Mouse (Mus musculus) ES-E14 (cell line): Measurements from ENCODE around the gene Smim17. TPM values are rescaled to one million over a fixed set of nuclear protein-coding genes. Genes with fewer than 3 reads are reported as not detected.

Source experiments
- DNase-seq: peaks from one replicate; pipeline ENCODE4 v3.0.0-alpha.2; 2013; ENCODE audit warnings: low read depth, low spot score
- H3K27ac ChIP-seq: 2 replicates; pipeline ENCODE4 v1.5.1; 2012; ENCODE audit warnings: low read depth, mild to moderate bottlenecking, low read length, moderate library complexity, mixed read lengths; ENCODE audit not compliant: poor library complexity, insufficient read depth, severe bottlenecking
- H3K36me3 ChIP-seq: 2 replicates; pipeline ENCODE4 v1.6.1; 2012; ENCODE audit warnings: mild to moderate bottlenecking, low read length, moderate library complexity, mixed read lengths; ENCODE audit not compliant: control insufficient read depth, poor library complexity, insufficient read depth, severe bottlenecking
- H3K4me1 ChIP-seq, 2 experiments: fragments of 150-350 bp in 1 of 2; sonication (generic) in 1 of 2; 2 replicates each; pipeline ENCODE4 v1.6.1; 2012; ENCODE audit warnings: low read length in 2 of 2, mild to moderate bottlenecking in 1 of 2, mixed read lengths in 1 of 2; ENCODE audit not compliant: control insufficient read depth in 2 of 2, insufficient read depth in 2 of 2, poor library complexity in 1 of 2
- H3K4me3 ChIP-seq, 2 experiments: fragments of 150-350 bp in 1 of 2; sonication (generic) in 1 of 2; 2 replicates each; pipeline ENCODE4 v1.5.1; 2012; ENCODE audit warnings: low read length in 2 of 2, low read depth in 1 of 2, mild to moderate bottlenecking in 1 of 2, mixed read lengths in 1 of 2; ENCODE audit not compliant: insufficient read depth in 1 of 2, poor library complexity in 1 of 2, severe bottlenecking in 1 of 2
- H3K9ac ChIP-seq: 2 replicates; pipeline ENCODE4 v1.6.1; 2012; ENCODE audit warnings: low read depth, mild to moderate bottlenecking, low read length, mixed read lengths; ENCODE audit not compliant: poor library complexity, insufficient read depth, severe bottlenecking
- H3K9me3 ChIP-seq: fragments of 150-350 bp; sonication (generic); 2 replicates; pipeline ENCODE4 v1.6.1; 2012; ENCODE audit warnings: low read depth, mild to moderate bottlenecking, low read length; ENCODE audit not compliant: control insufficient read depth, insufficient read depth
- CHD2 ChIP-seq: IDR thresholded peaks from 2 replicates; pipeline ENCODE4 v1.6.1; 2014; ENCODE audit warnings: mild to moderate bottlenecking, low read depth, low read length, inconsistent platforms
- HCFC1 ChIP-seq: IDR thresholded peaks from 2 replicates; pipeline ENCODE4 v1.6.1; 2012; ENCODE audit warnings: low read length, inconsistent platforms, borderline replicate concordance; ENCODE audit not compliant: insufficient read depth
- MAFK ChIP-seq: IDR thresholded peaks from 2 replicates; pipeline ENCODE4 v1.6.1; 2014; ENCODE audit warnings: mild to moderate bottlenecking, low read depth, low read length, inconsistent platforms; ENCODE audit not compliant: insufficient read depth
- ZC3H11A ChIP-seq: IDR thresholded peaks from 2 replicates; pipeline ENCODE4 v1.6.1; 2012; ENCODE audit warnings: low read depth, mild to moderate bottlenecking, inconsistent platforms, low read length, borderline replicate concordance
- ZNF384 ChIP-seq: IDR thresholded peaks from 2 replicates; pipeline ENCODE4 v1.6.1; 2012; ENCODE audit warnings: low read depth, low read length, inconsistent platforms
- in situ Hi-C, 2 experiments: fragments of 600-800 bp; cut with MboI; formaldehyde crosslinking; loops; one replicate each; pipeline ENCODE4 v1.15.1; 2025; ENCODE audit warnings: low sequenced_read_pairs in 2 of 2, inconsistent platforms in 1 of 2; ENCODE audit not compliant: unreplicated experiment in 2 of 2
- total RNA-seq: library from RNA; depleted of rRNA; stranded (reverse); fragments of 300-350 nt; gene quantifications from 2 replicates; pipeline ENCODE4 v1.2.3, GENCODE M21; 2012

Gene Smim17
- total RNA-seq, 1 experiment = 0.54 TPM

- in situ Hi-C loops = no loop called here
- no peak overlapping the region for H3K27ac ChIP-seq
- H3K4me1 ChIP-seq = peaks cover 0 to 3% of the 10 kb centered on the region in 2 experiments; a peak in 1 of 4 replicates
- TF ChIP-seq ZC3H11A (no peak), HCFC1 (no peak), MAFK (no peak), CHD2 (no peak), ZNF384 (no peak)
- H3K9ac ChIP-seq = no peak overlapping the region
- no peak for DNase-seq
- no peaks in the 10 kb centered on the region for H3K36me3 ChIP-seq
- peak overlapping the region in 1 of 2 experiments; percentile 6; a peak in 2 of 4 replicates for H3K4me3 ChIP-seq
- H3K9me3 ChIP-seq = no peaks in the 10 kb centered on the region
Observed at GRCm38 (mm10) chr7:6415442-6415787, 16.9 kb downstream of the Smim17 start.

DNA sequence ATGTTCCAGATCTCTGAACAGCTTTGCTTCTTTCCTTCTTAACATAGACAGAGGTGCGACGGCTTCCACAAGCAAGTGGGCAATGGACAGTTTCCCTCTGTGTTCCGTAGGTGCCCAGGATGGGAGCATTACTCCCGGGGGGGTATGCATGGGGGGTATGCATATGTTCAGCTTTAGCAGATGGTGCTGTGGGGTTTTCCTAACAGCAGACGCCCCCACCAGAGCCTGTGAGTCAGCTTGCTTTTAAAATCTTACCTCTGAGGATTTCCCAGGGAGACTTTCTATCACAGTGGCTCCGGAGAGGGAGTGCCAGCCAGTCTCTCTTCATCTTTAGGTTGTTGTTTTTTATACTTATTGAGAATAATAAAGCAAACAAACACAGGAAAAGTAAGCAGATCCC is 21.4 kb downstream of the Smim17 start:
- Histone ChIP-seq H3K4me1 (peaks cover 0 to 4% of the 10 kb centered on the region in 2 experiments; a peak in 1 of 4 replicates), H3K36me3 (no peaks in the 10 kb centered on the region), H3K9ac (no peak overlapping the region), H3K9me3 (no peaks in the 10 kb centered on the region), H3K4me3 (no peak overlapping the region), H3K27ac (no peak overlapping the region)
- no peak for TF ChIP-seq HCFC1
- no peak for TF ChIP-seq ZC3H11A
- no peak for TF ChIP-seq MAFK
- no peak for TF ChIP-seq CHD2
- TF ChIP-seq ZNF384 = no peak
- in situ Hi-C loops = loop anchor here in 1 of 2 experiments (10.0 kb wide), 1 partner anchor 65 kb away; no protein-coding TSS in a partner anchor
- DNase-seq = no peak

- TF ChIP-seq ZC3H11A (no peak), CHD2 (no peak), MAFK (no peak), ZNF384 (no peak), HCFC1 (no peak)
- Histone ChIP-seq H3K9ac (no peak overlapping the region), H3K27ac (no peak overlapping the region), H3K36me3 (no peaks in the 10 kb centered on the region), H3K9me3 (no peaks in the 10 kb centered on the region), H3K4me1 (0 out of 4 replicates have a peak, but pooled peaks cover 0 to under 1% of the 10 kb centered on the region in 2 experiments), H3K4me3 (no peak overlapping the region)
- DNase-seq = no peak
- in situ Hi-C loops = loop anchor here (5.0 to 10.0 kb wide), 2 partner anchors 72 to 75 kb away; no protein-coding TSS in a partner anchor
Observed at GRCm38 (mm10) chr7:6429381-6429780, 30.9 kb downstream of the Smim17 start.

- Histone ChIP-seq H3K4me3 (no peak overlapping the region), H3K9ac (no peak overlapping the region), H3K27ac (no peak overlapping the region), H3K4me1 (no peaks in the 10 kb centered on the region), H3K36me3 (no peaks in the 10 kb centered on the region), H3K9me3 (no peaks in the 10 kb centered on the region)
- TF ChIP-seq ZC3H11A = 0 out of 2 replicates have a peak, but pooled peaks have one; percentile 26
- TF ChIP-seq CHD2 = no peak
- no peak for TF ChIP-seq HCFC1
- in situ Hi-C loops = no loop called here
- DNase-seq = no peak
Observed at GRCm38 (mm10) chr7:6430342-6430741, 31.8 kb downstream of the Smim17 start.

DNA sequence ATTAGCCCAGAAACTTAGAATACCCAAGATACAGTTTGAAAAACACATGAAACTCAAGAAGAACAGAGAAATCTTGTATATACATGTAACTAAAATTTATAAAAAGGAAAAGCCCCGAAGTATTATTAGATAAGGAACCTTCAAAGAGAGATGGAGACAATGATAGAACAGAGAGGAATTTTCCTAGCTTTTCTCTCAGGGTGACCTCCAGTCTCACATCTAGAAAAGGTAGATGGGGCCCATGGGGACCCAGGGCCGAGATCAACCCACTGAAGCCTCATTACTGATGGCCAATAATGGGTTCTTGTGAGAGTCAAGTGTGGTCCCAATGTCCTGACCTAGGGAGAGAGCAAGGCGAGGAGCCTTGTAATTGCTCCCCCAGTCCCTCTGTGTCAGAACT is 39.9 kb downstream of the Smim17 start, which contains the start of gene Olfr1344:
TSS of gene Olfr1344 (plus strand) at position 301 of the 400 bp plus-strand sequence.
- no peaks in the 10 kb centered on the region for H3K9me3 ChIP-seq
- H3K9ac ChIP-seq = no peak within 1 kb of the TSS
- in situ Hi-C loops = no loop called here
- H3K27ac ChIP-seq = no peak within 1 kb of the TSS
- TF ChIP-seq MAFK = no peak
- TF ChIP-seq ZNF384 = no peak
- TF ChIP-seq ZC3H11A = no peak
- no peak for TF ChIP-seq HCFC1
- TF ChIP-seq CHD2 = no peak
- no peak within 1 kb of the TSS for H3K4me3 ChIP-seq
- H3K4me1 ChIP-seq = peaks cover 0 to 7% of the 10 kb centered on the region in 2 experiments; a peak in 1 of 4 replicates
- DNase-seq = no peak
- H3K36me3 ChIP-seq = no peaks in the 10 kb centered on the region
